Mouse (Mus musculus): ENCODE data around the gene Dscaml1. TPM values are rescaled to one million over a fixed set of nuclear protein-coding genes. Genes with fewer than 3 reads are reported as not detected.

Dscaml1 gene
- 1 to 10 TPM in 1 of 2 experiments, under 1 TPM in 1; 0.07 to 4.3 TPM for polyA plus RNA-seq (2017; shearing (Covaris generic))

GRCm38 (mm10) chr9:45426456-45426855 is at the start of gene Dscaml1:
Gene Dscaml1, plus strand, starts transcription at chr9:45426628.

GRCm38 (mm10) chr9:45399434-45399833 is 27.0 kb upstream of the Dscaml1 start, which contains the start of gene Fxyd2:
Gene Fxyd2, plus strand, starts transcription at chr9:45399669.

Other genes starting within 250 kb of the Dscaml1 start
- gene BC049352, start 244.6 kb upstream of the Dscaml1 start, polyA plus RNA-seq (2017; shearing (Covaris generic)), result 1 to 10 TPM; 1.5 to 6.0 TPM
- gene Tmprss4, start 222.5 kb upstream of the Dscaml1 start, polyA plus RNA-seq (2017; shearing (Covaris generic)), result under 1 TPM; 0.31 to 0.89 TPM
- 100 to 1,000 TPM in 1 of 2 experiments, 10 to 100 TPM in 1; 39.1 to 103 TPM for gene Il10ra, start 157.5 kb upstream of the Dscaml1 start, polyA plus RNA-seq (2017; shearing (Covaris generic))
- 1 to 10 TPM in 1 of 2 experiments, under 1 TPM in 1; 0.28 to 1.4 TPM for gene Tmprss13, start 107.5 kb upstream of the Dscaml1 start, polyA plus RNA-seq (2017; shearing (Covaris generic))
- gene Fxyd6, start 56.4 kb upstream of the Dscaml1 start, polyA plus RNA-seq (2017; shearing (Covaris generic)), result under 1 TPM in 1 of 2 experiments, not detected in 1; 0.23 TPM
- not detected for gene Fxyd2, start 27.0 kb upstream of the Dscaml1 start, polyA plus RNA-seq (2017; shearing (Covaris generic))